Mouse (Mus musculus) stomach, embryonic 16.5 days (tissue): Measurements from ENCODE around the gene Pglyrp2. TPM values are rescaled to one million over a fixed set of nuclear protein-coding genes. Genes with fewer than 3 reads are reported as not detected.

Experiments used
- ATAC-seq: fragments of 200-750 bp; cut with Nextera tagmentation; 2 replicates; pipeline ENCODE4 v1.8.0; 2017; ENCODE audit warnings: moderate number of reproducible peaks, moderate TSS enrichment; ENCODE audit not compliant: insufficient read depth, low FRiP score
- H3K27ac ChIP-seq: fragments of 300-500 bp; sonication (generic); 2 replicates; pipeline ENCODE4 v1.5.1; 2014; ENCODE audit warnings: low read length
- H3K27me3 ChIP-seq: fragments of 300-500 bp; sonication (generic); 2 replicates; pipeline ENCODE4 v1.6.1; 2014; ENCODE audit warnings: low read length, control low read depth, mixed read lengths; ENCODE audit not compliant: control insufficient read depth, insufficient read depth
- H3K36me3 ChIP-seq: fragments of 300-500 bp; sonication (generic); 2 replicates; pipeline ENCODE4 v1.6.1; 2014; ENCODE audit warnings: low read length; ENCODE audit not compliant: control insufficient read depth, insufficient read depth
- H3K4me1 ChIP-seq: fragments of 300-500 bp; sonication (generic); 2 replicates; pipeline ENCODE4 v1.6.1; 2014; ENCODE audit warnings: low read length, control low read depth, mixed read lengths; ENCODE audit not compliant: control insufficient read depth, insufficient read depth
- H3K4me2 ChIP-seq: fragments of 300-500 bp; sonication (generic); 2 replicates; pipeline ENCODE4 v1.6.1; 2014; ENCODE audit warnings: low read depth, low read length, mixed read lengths
- H3K4me3 ChIP-seq: fragments of 300-500 bp; sonication (generic); replicated peaks from 2 replicates; pipeline ENCODE4 v1.5.1; 2014; ENCODE audit warnings: mild to moderate bottlenecking, low read length
- H3K9ac ChIP-seq: fragments of 300-500 bp; sonication (generic); 2 replicates; pipeline ENCODE4 v1.6.1; 2014; ENCODE audit warnings: low read length
- H3K9me3 ChIP-seq: fragments of 300-500 bp; sonication (generic); replicated peaks from 2 replicates; pipeline ENCODE4 v1.6.1; 2016; ENCODE audit warnings: low read length, control low read depth; ENCODE audit not compliant: control insufficient read depth
- WGBS: fragments of 180-500 bp; shearing (Covaris S2); extraction: QIAGEN DNeasy Blood & Tissue Kit; methylation state at CpG from one replicate; pipeline ENCODE4 v1.1.7; 2014; 5-methylcytosine and 5-hydroxymethylcytosine counted together
- polyA plus RNA-seq: library from polyadenylated mRNA; unstranded; fragments of >200 nt; fragmentation: Nextera tagmentation; extraction: Ambion mirVana; gene quantifications from 2 replicates; pipeline ENCODE4 v1.2.1, GENCODE M21; 2015

The Pglyrp2 gene
- polyA plus RNA-seq, 1 experiment from 2014 or later = 0.84 TPM

- Histone ChIP-seq H3K4me2 (no peak overlapping the region), H3K9me3 (no peaks in the 10 kb centered on the region), H3K27me3 (peaks cover 10% of the 10 kb centered on the region), H3K36me3 (no peaks in the 10 kb centered on the region), H3K4me3 (no peak overlapping the region), H3K4me1 (no peaks in the 10 kb centered on the region), H3K9ac (no peak overlapping the region), H3K27ac (no peak overlapping the region)
- ATAC-seq = no peak
- WGBS = 91% methylated on average over 14 of the region's 14 CpGs
Measured at GRCm38 (mm10) chr17:32416771-32417170, 7.2 kb downstream of the Pglyrp2 start.

GRCm38 (mm10) chr17:32415417-32416020, 8.4 kb downstream of the Pglyrp2 start:
- Histone ChIP-seq H3K9ac (no peak overlapping the region), H3K4me1 (no peaks in the 10 kb centered on the region), H3K4me2 (no peak overlapping the region), H3K27ac (no peak overlapping the region), H3K4me3 (no peak overlapping the region), H3K27me3 (peaks cover 10% of the 10 kb centered on the region), H3K9me3 (no peaks in the 10 kb centered on the region), H3K36me3 (no peaks in the 10 kb centered on the region)
- ATAC-seq = no peak
- 36% methylated on average over 24 of the region's 24 CpGs for WGBS

- Histone ChIP-seq H3K27ac (no peak overlapping the region), H3K9me3 (no peaks in the 10 kb centered on the region), H3K36me3 (no peaks in the 10 kb centered on the region), H3K27me3 (peaks cover 9% of the 10 kb centered on the region), H3K9ac (no peak overlapping the region), H3K4me1 (no peaks in the 10 kb centered on the region), H3K4me3 (no peak overlapping the region), H3K4me2 (no peak overlapping the region)
- WGBS = 82% methylated on average over 6 of the region's 6 CpGs
- no peak for ATAC-seq
Measured at GRCm38 (mm10) chr17:32411898-32412297, 12.1 kb downstream of the Pglyrp2 start.

GRCm38 (mm10) chr17:32403417-32403816, 20.6 kb downstream of the Pglyrp2 start, which contains the start of gene Rasal3:
Rasal3 (minus strand) TSS chr17:32403583.
- no peak for ATAC-seq
- 69% methylated on average over 8 of the region's 8 CpGs for WGBS
- H3K4me3 ChIP-seq = peak within 1 kb of the TSS; percentile 20

GRCm38 (mm10) chr17:32402779-32403157, 21.2 kb downstream of the Pglyrp2 start:
- Histone ChIP-seq H3K9me3 (no peaks in the 10 kb centered on the region), H3K27ac (no peak overlapping the region), H3K4me1 (no peaks in the 10 kb centered on the region), H3K4me3 (peak overlapping the region; percentile 20), H3K9ac (no peak overlapping the region; the same call in 1 of the 2 replicates), H3K4me2 (no peak overlapping the region), H3K36me3 (no peaks in the 10 kb centered on the region), H3K27me3 (peaks cover 7% of the 10 kb centered on the region; the same call in 1 of the 2 replicates)
- ATAC-seq = no peak
- 67% methylated on average over 11 of the region's 11 CpGs for WGBS

More at GRCm38 (mm10) chr17:32403417-32403816, 20.6 kb downstream of the Pglyrp2 start, which contains the start of gene Rasal3:
- Histone ChIP-seq H3K4me2 (no peak within 1 kb of the TSS), H3K36me3 (no peaks in the 10 kb centered on the region), H3K9me3 (no peaks in the 10 kb centered on the region), H3K4me1 (no peaks in the 10 kb centered on the region), H3K27me3 (0 out of 2 replicates have a peak, but pooled peaks cover 5% of the 10 kb centered on the region), H3K27ac (no peak within 1 kb of the TSS), H3K9ac (no peak within 1 kb of the TSS; the same call in 1 of the 2 replicates)

GRCm38 (mm10) chr17:32402011-32402778, 21.8 kb downstream of the Pglyrp2 start:
- H3K36me3 ChIP-seq = no peaks in the 10 kb centered on the region
- WGBS = 72% methylated on average over 9 of the region's 9 CpGs
- no peaks in the 10 kb centered on the region for H3K9me3 ChIP-seq
- peaks cover 13% of the 10 kb centered on the region for H3K27me3 ChIP-seq
- H3K27ac ChIP-seq = no peak overlapping the region
- ATAC-seq = no peak
- no peak overlapping the region for H3K4me2 ChIP-seq
- H3K9ac ChIP-seq = no peak overlapping the region
- no peaks in the 10 kb centered on the region for H3K4me1 ChIP-seq
- H3K4me3 ChIP-seq = peak overlapping the region; percentile 20; the same call in 1 of the 2 replicates

GRCm38 (mm10) chr17:32396266-32396665, 27.7 kb downstream of the Pglyrp2 start:
- no peaks in the 10 kb centered on the region for H3K4me1 ChIP-seq
- H3K36me3 ChIP-seq = no peaks in the 10 kb centered on the region
- peak overlapping the region; percentile 26 for H3K4me3 ChIP-seq
- H3K27ac ChIP-seq = no peak overlapping the region
- H3K27me3 ChIP-seq = peaks cover 56% of the 10 kb centered on the region
- peak overlapping the region; percentile 40 for H3K4me2 ChIP-seq
- 7% methylated on average over 37 of the region's 37 CpGs for WGBS
- H3K9ac ChIP-seq = no peak overlapping the region
- ATAC-seq = no peak
- no peaks in the 10 kb centered on the region for H3K9me3 ChIP-seq

- Histone ChIP-seq H3K27ac (no peak overlapping the region), H3K27me3 (peaks cover 58% of the 10 kb centered on the region), H3K9ac (no peak overlapping the region), H3K9me3 (no peaks in the 10 kb centered on the region), H3K4me2 (no peak overlapping the region), H3K4me3 (no peak overlapping the region), H3K4me1 (no peaks in the 10 kb centered on the region), H3K36me3 (no peaks in the 10 kb centered on the region)
- 89% methylated on average over 10 of the region's 10 CpGs for WGBS
- ATAC-seq = no peak
Measured at GRCm38 (mm10) chr17:32393944-32394343, 30.0 kb downstream of the Pglyrp2 start.

- peak within 1 kb of the TSS; percentile 89 for H3K9ac ChIP-seq
- no peaks in the 10 kb centered on the region for H3K36me3 ChIP-seq
- peak within 1 kb of the TSS; percentile 73 for H3K4me3 ChIP-seq
- ATAC-seq = peak; percentile 91
- WGBS = under 1% methylated on average over 41 of the region's 44 CpGs
- H3K4me1 ChIP-seq = 0 out of 2 replicates have a peak, but pooled peaks cover 6% of the 10 kb centered on the region
- no peaks in the 10 kb centered on the region for H3K9me3 ChIP-seq
- peak within 1 kb of the TSS; percentile 86 for H3K27ac ChIP-seq
- peaks cover 22% of the 10 kb centered on the region for H3K27me3 ChIP-seq
- H3K4me2 ChIP-seq = peak within 1 kb of the TSS; percentile 98
Measured at GRCm38 (mm10) chr17:32389101-32389659, 34.8 kb downstream of the Pglyrp2 start, which contains the start of gene Wiz. Wiz (minus strand) TSS chr17:32389439.
